Mouse (Mus musculus) MEL (cell line): ENCODE data around the gene Uspl1. TPM values are rescaled to one million over a fixed set of nuclear protein-coding genes. Genes with fewer than 3 reads are reported as not detected.

Experiments
- DNase-seq: peaks from one replicate; pipeline ENCODE4 v3.0.0; 2011; ENCODE audit warnings: low read depth, low spot score
- H3K27ac ChIP-seq: 2 replicates; pipeline ENCODE4 v1.5.1; 2012; ENCODE audit warnings: low read depth, mild to moderate bottlenecking, control low read depth, low read length, moderate library complexity; ENCODE audit not compliant: control insufficient read depth
- H3K27me3 ChIP-seq, 2 experiments: fragments of 150-350 bp in 1 of 2; sonication (generic) in 1 of 2; 2 replicates each; pipeline ENCODE4 v1.6.1; 2012; ENCODE audit warnings: low read length in 2 of 2, mild to moderate bottlenecking in 2 of 2, improper control_type of control experiment in 1 of 2, moderate library complexity in 1 of 2; ENCODE audit not compliant: insufficient read depth in 2 of 2, control insufficient read depth in 1 of 2
- H3K36me3 ChIP-seq, 2 experiments: 2 replicates each; pipeline ENCODE4 v1.6.1; 2012 to 2014; ENCODE audit warnings: low read length in 2 of 2, improper control_type of control experiment in 1 of 2, inconsistent platforms in 1 of 2, mild to moderate bottlenecking in 1 of 2; ENCODE audit not compliant: insufficient read depth in 2 of 2, control insufficient read depth in 1 of 2
- H3K4me1 ChIP-seq, 2 experiments: fragments of 150-350 bp in 1 of 2; sonication (generic) in 1 of 2; 2 replicates each; pipeline ENCODE4 v1.6.1; 2012; ENCODE audit warnings: low read length in 2 of 2, improper control_type of control experiment in 1 of 2, mild to moderate bottlenecking in 1 of 2; ENCODE audit not compliant: insufficient read depth in 2 of 2, control insufficient read depth in 1 of 2
- H3K4me3 ChIP-seq, 2 experiments: fragments of 150-350 bp in 1 of 2; sonication (generic) in 1 of 2; 2 replicates each; pipeline ENCODE4 v1.5.1; 2012; ENCODE audit warnings: low read depth in 2 of 2, low read length in 2 of 2, mild to moderate bottlenecking in 2 of 2, moderate library complexity in 2 of 2, control low read depth in 1 of 2, improper control_type of control experiment in 1 of 2; ENCODE audit not compliant: control insufficient read depth in 1 of 2, insufficient read depth in 1 of 2
- H3K79me2 ChIP-seq: 2 replicates; pipeline ENCODE4 v1.6.1; 2012; ENCODE audit warnings: mild to moderate bottlenecking, low read length, moderate library complexity; ENCODE audit not compliant: control insufficient read depth, poor library complexity, insufficient read depth
- H3K9ac ChIP-seq: 2 replicates; pipeline ENCODE4 v1.6.1; 2012; ENCODE audit warnings: low read depth, mild to moderate bottlenecking, control low read depth, low read length, moderate library complexity; ENCODE audit not compliant: control insufficient read depth, poor library complexity, severe bottlenecking
- H3K9me3 ChIP-seq: fragments of 150-350 bp; sonication (generic); replicated peaks from 2 replicates; pipeline ENCODE4 v1.6.1; 2012; ENCODE audit warnings: mild to moderate bottlenecking, low read length, improper control_type of control experiment, moderate library complexity; ENCODE audit not compliant: insufficient read depth
- BHLHE40 ChIP-seq: IDR thresholded peaks from 2 replicates; pipeline ENCODE4 v1.6.1; 2012; ENCODE audit warnings: low read depth, mild to moderate bottlenecking, inconsistent platforms, low read length, improper control_type of control experiment, borderline replicate concordance
- CHD1 ChIP-seq: IDR thresholded peaks from 2 replicates; pipeline ENCODE4 v1.6.1; 2012; ENCODE audit warnings: low read depth, mild to moderate bottlenecking, inconsistent platforms, low read length, improper control_type of control experiment
- CHD2 ChIP-seq: IDR thresholded peaks from 2 replicates; pipeline ENCODE4 v1.6.1; 2011; ENCODE audit warnings: low read length, improper control_type of control experiment
- CTCF ChIP-seq, 3 experiments: IDR thresholded peaks in 2 of 3; conservative IDR thresholded peaks in 1 of 3; 2 replicates each; pipeline ENCODE4 v1.5.1; 2011 to 2012; ENCODE audit warnings: low read length in 3 of 3, low read depth in 2 of 3, mild to moderate bottlenecking in 2 of 3, improper control_type of control experiment in 1 of 3, inconsistent platforms in 1 of 3, mixed read lengths in 1 of 3, moderate library complexity in 1 of 3; ENCODE audit not compliant: control insufficient read depth in 1 of 3, insufficient read depth in 1 of 3, poor library complexity in 1 of 3, severe bottlenecking in 1 of 3
- E2F4 ChIP-seq: IDR thresholded peaks from 2 replicates; pipeline ENCODE4 v1.6.1; 2011; ENCODE audit warnings: low read depth, low read length, improper control_type of control experiment, borderline replicate concordance
- ELF1 ChIP-seq: IDR thresholded peaks from 2 replicates; pipeline ENCODE4 v1.6.1; 2014; ENCODE audit warnings: low read depth, mild to moderate bottlenecking, inconsistent platforms, low read length, improper control_type of control experiment, moderate library complexity
- ETS1 ChIP-seq: IDR thresholded peaks from 2 replicates; pipeline ENCODE4 v1.6.1; 2012; ENCODE audit warnings: low read depth, mild to moderate bottlenecking, inconsistent platforms, low read length, improper control_type of control experiment, moderate library complexity
- GABPA ChIP-seq: IDR thresholded peaks from 2 replicates; pipeline ENCODE4 v1.6.1; 2012; ENCODE audit warnings: low read depth, mild to moderate bottlenecking, inconsistent platforms, low read length, improper control_type of control experiment, moderate library complexity
- GATA1 ChIP-seq: IDR thresholded peaks from 2 replicates; pipeline ENCODE4 v1.6.1; 2011; ENCODE audit warnings: low read depth, low read length, improper control_type of control experiment
- HCFC1 ChIP-seq: IDR thresholded peaks from 2 replicates; pipeline ENCODE4 v1.6.1; 2012; ENCODE audit warnings: low read depth, mild to moderate bottlenecking, inconsistent platforms, low read length, improper control_type of control experiment, moderate library complexity
- JUND ChIP-seq: IDR thresholded peaks from 2 replicates; pipeline ENCODE4 v1.6.1; 2011; ENCODE audit warnings: low read depth, mild to moderate bottlenecking, improper control_type of control experiment, low read length
- KAT2A ChIP-seq: conservative IDR thresholded peaks from 2 replicates; pipeline ENCODE4 v1.6.1; 2012; ENCODE audit warnings: low read depth, low read length, improper control_type of control experiment, inconsistent platforms
- MAZ ChIP-seq: IDR thresholded peaks from 2 replicates; pipeline ENCODE4 v1.6.1; 2012; ENCODE audit warnings: low read depth, mild to moderate bottlenecking, inconsistent platforms, low read length, improper control_type of control experiment
- MYC ChIP-seq: IDR thresholded peaks from 2 replicates; pipeline ENCODE4 v1.6.1; 2011; ENCODE audit warnings: low read depth, mild to moderate bottlenecking, low read length, improper control_type of control experiment, moderate library complexity
- NELFE ChIP-seq: IDR thresholded peaks from 2 replicates; pipeline ENCODE4 v1.6.1; 2011; ENCODE audit warnings: low read depth, low read length, improper control_type of control experiment
- NRF1 ChIP-seq: IDR thresholded peaks from 2 replicates; pipeline ENCODE4 v1.6.1; 2014; ENCODE audit warnings: low read depth, mild to moderate bottlenecking, inconsistent platforms, low read length, improper control_type of control experiment, moderate library complexity; ENCODE audit not compliant: poor library complexity, insufficient read depth, severe bottlenecking
- POLR2A ChIP-seq, 2 experiments: IDR thresholded peaks; 2 replicates each; pipeline ENCODE4 v1.6.1; 2011 to 2012; ENCODE audit warnings: low read length in 2 of 2, mild to moderate bottlenecking in 2 of 2, control low read depth in 1 of 2, improper control_type of control experiment in 1 of 2, low read depth in 1 of 2, moderate library complexity in 1 of 2; ENCODE audit not compliant: control insufficient read depth in 1 of 2, insufficient read depth in 1 of 2, poor library complexity in 1 of 2
- POLR2AphosphoS2 ChIP-seq: IDR thresholded peaks from 2 replicates; pipeline ENCODE4 v1.6.1; 2011; ENCODE audit warnings: low read length, improper control_type of control experiment
- POLR2AphosphoS5 ChIP-seq: IDR thresholded peaks from 2 replicates; pipeline ENCODE4 v1.6.1; 2012; ENCODE audit warnings: low read depth, borderline replicate concordance, mild to moderate bottlenecking, inconsistent platforms, low read length, moderate library complexity, mixed read lengths
- RAD21 ChIP-seq: IDR thresholded peaks from 2 replicates; pipeline ENCODE4 v1.6.1; 2011; ENCODE audit warnings: mild to moderate bottlenecking, low read depth, low read length, improper control_type of control experiment
- SIN3A ChIP-seq: IDR thresholded peaks from 2 replicates; pipeline ENCODE4 v1.6.1; 2012; ENCODE audit warnings: low read length, improper control_type of control experiment, inconsistent platforms
- SMC3 ChIP-seq: IDR thresholded peaks from 2 replicates; pipeline ENCODE4 v1.6.1; 2011; ENCODE audit warnings: low read depth, low read length, improper control_type of control experiment
- TAL1 ChIP-seq: IDR thresholded peaks from 2 replicates; pipeline ENCODE4 v1.6.1; 2012; ENCODE audit warnings: mild to moderate bottlenecking, inconsistent platforms, low read length, moderate library complexity, mixed read lengths
- TBP ChIP-seq: IDR thresholded peaks from 2 replicates; pipeline ENCODE4 v1.8.0; 2011; ENCODE audit warnings: low read depth, low read length, improper control_type of control experiment
- TCF12 ChIP-seq: IDR thresholded peaks from 2 replicates; pipeline ENCODE4 v1.6.1; 2014; ENCODE audit warnings: low read depth, mild to moderate bottlenecking, inconsistent platforms, low read length, improper control_type of control experiment, moderate library complexity
- UBTF ChIP-seq: IDR thresholded peaks from 2 replicates; pipeline ENCODE4 v1.6.1; 2012; ENCODE audit warnings: low read depth, mild to moderate bottlenecking, inconsistent platforms, low read length, improper control_type of control experiment, moderate library complexity, borderline replicate concordance; ENCODE audit not compliant: insufficient read depth
- USF1 ChIP-seq: IDR thresholded peaks from 2 replicates; pipeline ENCODE4 v1.6.1; 2014; ENCODE audit warnings: low read depth, mild to moderate bottlenecking, inconsistent platforms, low read length, improper control_type of control experiment, moderate library complexity
- ZC3H11A ChIP-seq: IDR thresholded peaks from 2 replicates; pipeline ENCODE4 v1.6.1; 2012; ENCODE audit warnings: low read depth, mild to moderate bottlenecking, inconsistent platforms, low read length, improper control_type of control experiment
- ZKSCAN1 ChIP-seq: IDR thresholded peaks from 2 replicates; pipeline ENCODE4 v1.6.1; 2012; ENCODE audit warnings: low read depth, mild to moderate bottlenecking, inconsistent platforms, low read length, improper control_type of control experiment, moderate library complexity
- ZMIZ1 ChIP-seq: IDR thresholded peaks from 2 replicates; pipeline ENCODE4 v1.6.1; 2012; ENCODE audit warnings: low read depth, mild to moderate bottlenecking, inconsistent platforms, low read length, improper control_type of control experiment, moderate library complexity
- ZNF384 ChIP-seq: IDR thresholded peaks from 2 replicates; pipeline ENCODE4 v1.6.1; 2012; ENCODE audit warnings: low read depth, mild to moderate bottlenecking, inconsistent platforms, low read length, improper control_type of control experiment
- polyA plus RNA-seq, 2 experiments: library from polyadenylated mRNA; stranded (reverse) in 1 of 2; unstranded in 1 of 2; fragments of >175 nt in 1 of 2; fragments of >200 nt in 1 of 2; gene quantifications; 2 replicates each; pipeline versions ENCODE4 v1.2.1 to v1.2.4; 2012; ENCODE audit warnings: low replicate concordance in 2 of 2, low read depth in 1 of 2; ENCODE audit not compliant: insufficient read length in 2 of 2, insufficient read depth in 1 of 2, missing spikeins in 1 of 2
- total RNA-seq: library from RNA; depleted of rRNA; stranded (reverse); fragments of 300-350 nt; gene quantifications from 2 replicates; pipeline ENCODE4 v1.2.3, GENCODE M21; 2012

Uspl1 gene
- total and polyA plus RNA-seq, 3 experiments = 68.5 to 179 (median 94.4) TPM

GRCm38 (mm10) chr5:149185806-149186205 is 1.7 kb downstream of the Uspl1 start:
- peak; percentile 13; the same call in 1 of the 2 replicates for TF ChIP-seq E2F4
- TF ChIP-seq CHD2 = no peak
- Histone ChIP-seq H3K27me3 (no peaks in the 10 kb centered on the region), H3K9me3 (no peaks in the 10 kb centered on the region), H3K9ac (peak overlapping the region; percentile 78), H3K4me1 (peaks cover 28 to 31% of the 10 kb centered on the region in 2 experiments), H3K79me2 (peaks cover 45% of the 10 kb centered on the region), H3K27ac (no peak overlapping the region), H3K36me3 (peaks cover 35 to 65% of the 10 kb centered on the region in 2 experiments), H3K4me3 (peak overlapping the region; percentile 76 to 77)
- no peak for DNase-seq

GRCm38 (mm10) chr5:149190160-149190559 is 6.0 kb downstream of the Uspl1 start:
- peaks cover 53% of the 10 kb centered on the region for H3K79me2 ChIP-seq
- H3K4me3 ChIP-seq = no peak overlapping the region
- peak overlapping the region; percentile 17 for H3K27ac ChIP-seq
- no peaks in the 10 kb centered on the region for H3K9me3 ChIP-seq
- H3K27me3 ChIP-seq = no peaks in the 10 kb centered on the region
- peaks cover 22 to 24% of the 10 kb centered on the region in 2 experiments for H3K4me1 ChIP-seq
- H3K36me3 ChIP-seq = peaks cover 50 to 73% of the 10 kb centered on the region in 2 experiments
- peak; percentile 63 for DNase-seq
- H3K9ac ChIP-seq = no peak overlapping the region
- TF ChIP-seq SMC3 = peak; percentile 15; the same call in 1 of the 2 replicates
- no peak; a peak in 1 of 4 replicates for TF ChIP-seq POLR2A (IDR thresholded peaks at IDR 0.05; ENCODE audit: control insufficient read depth in 1 of 2, insufficient read depth in 1 of 2, low read depth in 1 of 2, low read length in 2 of 2, poor library complexity in 1 of 2)
- no peak for TF ChIP-seq ELF1
- TF ChIP-seq RAD21 = no peak
- TF ChIP-seq CHD2 = no peak
- no peak; the same call in 1 of the 2 replicates for TF ChIP-seq TAL1
- no peak for TF ChIP-seq POLR2AphosphoS5
- TF ChIP-seq ZC3H11A = peak; percentile 38; the same call in 1 of the 2 replicates
- peak; percentile 87 for TF ChIP-seq SIN3A
- no peak for TF ChIP-seq NELFE
- 0 out of 2 replicates have a peak, but pooled peaks have one; percentile 46 for TF ChIP-seq HCFC1
- TF ChIP-seq ZMIZ1 = no peak
- no peak for TF ChIP-seq UBTF
- no peak for TF ChIP-seq CHD1
- no peak for TF ChIP-seq POLR2AphosphoS2
- no peak for TF ChIP-seq TBP
- TF ChIP-seq NRF1 = no peak
- no peak for TF ChIP-seq E2F4
- peak; percentile 17; the same call in 1 of the 2 replicates for TF ChIP-seq MYC
- TF ChIP-seq JUND = no peak
- no peak for TF ChIP-seq BHLHE40
- TF ChIP-seq ETS1 = peak; percentile 78
- TF ChIP-seq GATA1 = peak; percentile 95
- TF ChIP-seq GABPA = no peak
- TF ChIP-seq USF1 = no peak
- peak; percentile 69 for TF ChIP-seq TCF12
- no peak for TF ChIP-seq KAT2A
- no peak for TF ChIP-seq MAZ
- no peak for TF ChIP-seq ZKSCAN1
- no peak for TF ChIP-seq CTCF (IDR thresholded peaks at IDR 0.05 in 2 of 3, conservative IDR thresholded peaks at IDR 0.05 in 1 of 3; ENCODE audit: control insufficient read depth in 1 of 3, insufficient read depth in 1 of 3, low read depth in 2 of 3, low read length in 3 of 3, poor library complexity in 1 of 3, severe bottlenecking in 1 of 3)
- TF ChIP-seq ZNF384 = no peak
